In the genomic region with DNA sequence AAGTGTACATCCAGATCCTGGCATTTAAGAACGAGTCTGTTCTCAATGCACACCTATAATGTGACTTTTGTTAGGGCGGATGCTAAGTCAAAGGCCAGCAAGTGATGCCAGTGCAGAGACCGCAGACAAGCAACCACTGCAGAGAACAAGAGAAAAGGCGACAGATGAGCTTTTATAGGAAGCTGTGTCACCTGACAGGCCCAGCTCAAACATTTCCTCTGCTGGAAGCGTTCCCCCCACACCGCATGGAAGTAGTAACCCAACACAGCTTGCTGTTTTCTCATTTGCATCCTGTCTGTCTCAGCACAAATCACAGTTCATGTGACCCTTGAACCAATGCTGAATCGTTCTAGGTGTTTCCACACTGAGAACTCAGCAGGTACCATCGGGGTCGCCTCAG, we compare ENCODE assay signal across 13 mouse cellular contexts. TPM values are rescaled to one million over a fixed set of nuclear protein-coding genes. Genes with fewer than 3 reads are reported as not detected.
A peak's percentile ranks its signal among the peaks of the same experiment; 100 is the strongest.
DNase-seq lines count a peak whose midpoint lies in the region; ATAC-seq lines count a peak whose summit lies in the region.
"Had no signal": no experiment of that assay in that cellular context is flagged by ENCODE, and none has a peak within 500 bp of the region (broad histone marks: within the 10 kb centered on the region; RNA-seq: fewer than 3 reads in every experiment).

No protein-coding gene starts in this region.

- H3K27me3 ChIP-seq in intestine, embryonic 16.5 days (replicated peaks; ENCODE audit: control insufficient read depth, insufficient read depth, low read length), result no peaks in the 10 kb centered on the region
- no peaks in the 10 kb centered on the region for H3K27me3 ChIP-seq in hindbrain, embryonic 11.5 days (ENCODE audit: control insufficient read depth, insufficient read depth, low read length)

- no peaks in the 10 kb centered on the region for H3K9me3 ChIP-seq in intestine, embryonic 16.5 days (ENCODE audit: control insufficient read depth, low read length)
- no peaks in the 10 kb centered on the region for H3K9me3 ChIP-seq in hindbrain, embryonic 11.5 days (ENCODE audit: control insufficient read depth, low read length)

- H3K4me2 ChIP-seq in intestine, embryonic 16.5 days (ENCODE audit: low read depth, low read length), result no peak overlapping the region
- H3K4me2 ChIP-seq in hindbrain, embryonic 11.5 days (replicated peaks; ENCODE audit: low read depth, low read length), result no peak overlapping the region
- H3K4me2 ChIP-seq: lung, embryonic 14.5 days had no signal

- no peaks in the 10 kb centered on the region for H3K36me3 ChIP-seq in intestine, embryonic 16.5 days (ENCODE audit: control insufficient read depth, insufficient read depth, low read length)
- no peaks in the 10 kb centered on the region for H3K36me3 ChIP-seq in hindbrain, embryonic 11.5 days (ENCODE audit: control insufficient read depth, insufficient read depth, low read length)

- H3K27ac ChIP-seq in intestine, embryonic 16.5 days (ENCODE audit: low read length), result peak overlapping the region; percentile 37
- H3K27ac ChIP-seq in hindbrain, embryonic 11.5 days (ENCODE audit: low read depth, low read length), result no peak overlapping the region

- peak; percentile 25 for DNase-seq in kidney, postnatal 14 days
- DNase-seq in kidney, adult 18-20 months, result no peak
- DNase-seq in thymus, postnatal 36 days, result peak; percentile 35 to 53
- no peak for DNase-seq in hindbrain, embryonic 11.5 days (ENCODE audit: low spot score)
- no peak for DNase-seq in urinary bladder, postnatal 4 days (ENCODE audit: low spot score in 2 of 2)
- DNase-seq: adrenal gland, postnatal 36 days; cerebellum, adult 11-12 months; embryo, embryonic 11 days; heart, postnatal 4 days; lung, embryonic 14.5 days had no signal

- ATAC-seq in activated CD4-positive, CD25-positive, alpha-beta regulatory T cell, adult 4 months, result peak; percentile 82
- ATAC-seq in intestine, embryonic 16.5 days, result peak; percentile 10; the same call in 1 of the 2 replicates
- no peak for ATAC-seq in hindbrain, embryonic 11.5 days (ENCODE audit: low FRiP score)

- H3K9ac ChIP-seq in intestine, embryonic 16.5 days (ENCODE audit: low read depth, low read length), result no peak overlapping the region; the same call in 1 of the 2 replicates
- H3K9ac ChIP-seq in hindbrain, embryonic 11.5 days (ENCODE audit: low read depth, low read length), result no peak overlapping the region
- H3K9ac ChIP-seq: lung, embryonic 14.5 days had no signal

- peaks cover 41% of the 10 kb centered on the region for H3K4me1 ChIP-seq in intestine, embryonic 16.5 days (ENCODE audit: control insufficient read depth, insufficient read depth, low read length)
- H3K4me1 ChIP-seq in hindbrain, embryonic 11.5 days (replicated peaks; ENCODE audit: control insufficient read depth, insufficient read depth, low read length), result no peaks in the 10 kb centered on the region

- H3K4me3 ChIP-seq in intestine, embryonic 16.5 days (ENCODE audit: low read length), result no peak overlapping the region
- no peak overlapping the region for H3K4me3 ChIP-seq in hindbrain, embryonic 11.5 days (ENCODE audit: low read depth, low read length)
- H3K4me3 ChIP-seq: myocyte had no signal

- WGBS in intestine, embryonic 16.5 days, result 67% methylated on average over 9 of the region's 9 CpGs
- 54% methylated on average over 9 of the region's 9 CpGs for WGBS in hindbrain, embryonic 11.5 days

RNA-seq across cellular contexts. Expression of gene 1700025G04Rik, which starts 51.8 kb away (rescaled TPM):
- polyA plus RNA-seq in activated CD4-positive, CD25-positive, alpha-beta regulatory T cell, adult 4 months (2017; shearing (Covaris generic)), result 1 to 10 TPM; 2.5 to 3.7 TPM
- polyA plus RNA-seq in intestine, embryonic 16.5 days (2015; fragmentation: Nextera tagmentation; extraction: Ambion mirVana), result 18.5 and 20.2 TPM in 2 replicates
- polyA plus RNA-seq in hindbrain, embryonic 11.5 days (2014; fragmentation: Nextera tagmentation; extraction: Ambion mirVana), result 46.1 and 52.7 TPM in 2 replicates

Comparison
In these comparisons a context has a peak if more than half of its experiments do, and no peak if none do; other contexts are left out.
1. DNase-seq: peak in kidney, postnatal 14 days (single experiment) and thymus, postnatal 36 days (2 of 2); none in kidney, adult 18-20 months (single experiment), hindbrain, embryonic 11.5 days (single experiment) and urinary bladder, postnatal 4 days (0 of 2).